Mouse (Mus musculus): ENCODE data around the gene Tlk1.

DNA sequence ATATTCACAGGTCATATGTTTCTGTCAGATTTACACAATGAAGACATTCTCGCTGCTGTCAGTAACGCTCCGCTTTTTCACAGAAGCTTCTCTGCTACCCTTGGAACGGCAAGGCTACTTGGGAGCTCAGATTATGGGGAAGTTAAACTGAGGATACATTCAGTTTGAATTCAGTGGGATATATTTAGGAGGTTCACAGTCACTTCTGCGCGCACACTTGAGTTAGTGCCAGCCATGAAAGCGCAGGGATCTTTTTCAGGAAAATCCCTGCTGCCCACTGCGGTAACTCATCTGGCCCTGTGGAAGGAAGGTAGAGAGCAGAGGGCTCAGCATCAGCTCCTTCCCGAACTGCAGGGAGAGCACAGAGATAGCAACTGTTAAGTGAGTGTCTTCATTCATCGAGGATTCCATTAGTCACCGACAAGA is 27.3 kb upstream of the Tlk1 start:
- no peak for TF ChIP-seq POLR2A (IDR thresholded peaks at IDR 0.05; ENCODE audit: low read depth, low read length)
- no peak for TF ChIP-seq CTCF (conservative IDR thresholded peaks at IDR 0.05; ENCODE audit: insufficient read depth, insufficient read length, low read depth, low read length)
